Mouse (Mus musculus) mesoderm, embryonic 11.5 days (tissue): ENCODE data around the gene Usp26.

ENCODE experiments used
- DNase-seq: peaks from one replicate; pipeline ENCODE4 v3.0.0-alpha.2; 2012; ENCODE audit warnings: low read depth, low spot score

Gene Usp26

DNA sequence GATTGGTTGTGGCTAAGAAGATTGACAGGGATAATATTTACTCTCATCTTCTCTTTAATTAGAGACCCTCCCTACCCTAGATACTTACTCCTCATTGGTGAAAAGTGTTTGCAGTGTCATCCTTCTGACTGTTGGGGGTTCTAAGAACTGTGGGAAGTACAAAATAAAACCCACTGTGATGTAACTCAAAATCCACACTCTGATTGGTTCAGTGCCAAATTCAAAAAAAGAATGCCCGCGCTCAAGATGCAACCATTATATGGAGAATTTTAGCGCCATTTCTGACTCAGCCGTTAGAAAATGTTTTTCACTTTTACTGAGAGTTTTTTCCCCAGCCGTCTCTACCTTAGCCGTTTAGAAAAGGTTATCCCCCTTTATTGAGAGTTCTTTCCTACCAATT is at the start of gene Usp26:
Gene Usp26, minus strand, starts transcription at position 101 of the 400 bp plus-strand sequence.
- DNase-seq, result no peak

DNA sequence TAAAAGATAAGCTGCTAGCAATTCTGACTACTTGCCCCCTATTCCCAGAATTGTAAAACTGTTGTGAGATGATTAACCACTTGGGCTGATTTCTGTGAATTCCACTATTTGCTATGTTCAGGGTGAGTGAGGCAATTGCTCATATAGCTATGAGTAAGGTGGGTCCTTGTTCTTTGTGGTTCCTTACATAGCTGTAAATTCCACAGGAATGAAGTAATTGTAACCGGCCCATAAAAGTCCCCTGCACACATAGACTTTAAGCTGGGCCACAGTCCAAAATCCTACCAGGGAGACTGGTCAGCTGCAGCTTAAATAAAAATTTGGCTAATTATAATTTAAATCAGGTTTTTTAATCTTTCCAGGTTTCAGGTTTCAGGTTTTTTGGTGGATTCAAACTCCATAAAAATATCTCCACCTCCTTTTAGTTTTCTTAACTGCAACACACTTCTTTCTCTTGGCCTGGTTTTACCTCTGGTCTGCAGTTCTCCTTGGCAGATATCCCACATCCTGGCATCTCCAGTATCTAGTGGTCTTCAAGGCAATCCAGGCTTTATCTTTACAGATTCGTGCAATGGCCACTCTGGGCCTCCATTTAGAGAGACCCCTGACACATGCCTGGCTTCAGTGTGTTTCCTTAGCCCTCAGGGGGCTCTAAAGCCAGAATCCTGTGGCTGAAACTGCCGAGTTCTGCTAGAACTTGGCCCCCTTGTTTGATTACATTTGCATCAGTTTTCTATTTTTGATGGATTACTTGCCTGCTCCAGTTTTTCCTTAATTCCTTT is 13.6 kb upstream of the Usp26 start:
- DNase-seq, result no peak

DNA sequence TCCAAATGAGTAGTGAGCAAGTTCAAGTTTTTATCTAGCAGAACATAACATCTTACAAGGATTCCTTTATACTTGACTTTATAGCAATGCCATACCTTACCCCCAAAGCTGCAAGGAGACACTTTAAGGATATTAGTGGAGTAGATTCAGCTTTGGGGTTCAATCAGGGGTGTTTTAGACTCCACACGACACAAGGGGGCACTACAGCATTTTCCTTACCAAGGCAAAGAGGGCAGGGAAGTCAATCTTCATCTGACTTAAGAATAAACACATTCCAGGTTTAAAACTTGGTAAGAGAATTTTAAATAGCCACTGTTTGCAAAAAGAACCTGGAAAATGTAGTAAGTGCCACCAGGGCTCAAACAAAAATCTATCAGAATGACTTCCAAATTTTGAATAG is 33.6 kb downstream of the Usp26 start:
- DNase-seq, result peak; percentile 4

DNA sequence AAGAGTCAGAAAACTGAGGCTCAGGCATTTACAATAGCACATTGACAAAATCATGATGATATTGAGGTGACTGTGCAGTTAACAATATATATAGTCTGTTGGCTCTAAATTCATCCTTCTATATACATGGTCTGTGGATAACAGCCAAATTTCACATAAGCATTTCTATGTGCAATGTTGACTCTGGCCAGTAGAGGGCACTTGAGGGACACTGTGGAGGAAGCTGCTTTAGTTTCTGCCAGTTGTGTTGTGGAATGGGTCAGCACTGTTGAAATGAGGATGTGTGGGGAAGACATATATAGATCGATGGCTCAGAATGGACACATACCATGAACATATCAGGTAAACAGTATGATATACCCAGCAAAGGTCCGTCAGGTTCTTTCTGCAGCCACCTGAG is 64.6 kb downstream of the Usp26 start:
- DNase-seq, result peak; percentile 46

DNA sequence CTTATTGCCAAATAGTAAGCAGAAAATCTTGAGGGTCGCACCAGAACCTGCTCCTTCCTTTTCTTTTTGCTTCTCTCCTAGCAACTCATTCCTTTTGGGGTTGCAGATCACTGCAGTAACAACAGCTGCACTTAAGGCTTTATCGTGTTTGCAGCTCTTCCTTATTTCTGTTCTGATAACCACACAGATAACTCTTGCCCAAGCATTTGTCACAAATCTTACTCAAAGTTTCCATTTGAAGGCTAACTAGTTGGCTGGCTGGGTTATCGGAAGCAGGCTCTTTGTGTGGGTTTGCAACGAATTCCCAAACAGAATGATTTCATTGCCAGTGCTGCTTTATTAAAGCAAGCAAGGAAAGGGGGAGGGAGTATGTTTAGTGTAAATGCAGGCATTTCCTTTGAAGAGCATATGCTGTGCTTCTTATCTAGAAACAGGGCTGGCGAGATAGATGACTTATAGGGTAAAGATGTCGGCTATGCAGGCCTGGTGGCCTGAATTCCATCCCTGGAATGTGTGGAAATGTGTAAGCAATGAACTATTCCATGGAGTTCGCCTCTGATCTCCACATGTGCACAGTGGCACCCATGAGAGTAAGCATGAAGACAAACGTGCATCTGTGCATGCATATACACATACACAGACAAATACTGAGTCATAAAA is 86.8 kb downstream of the Usp26 start:
- DNase-seq, result peak; percentile 19

DNA sequence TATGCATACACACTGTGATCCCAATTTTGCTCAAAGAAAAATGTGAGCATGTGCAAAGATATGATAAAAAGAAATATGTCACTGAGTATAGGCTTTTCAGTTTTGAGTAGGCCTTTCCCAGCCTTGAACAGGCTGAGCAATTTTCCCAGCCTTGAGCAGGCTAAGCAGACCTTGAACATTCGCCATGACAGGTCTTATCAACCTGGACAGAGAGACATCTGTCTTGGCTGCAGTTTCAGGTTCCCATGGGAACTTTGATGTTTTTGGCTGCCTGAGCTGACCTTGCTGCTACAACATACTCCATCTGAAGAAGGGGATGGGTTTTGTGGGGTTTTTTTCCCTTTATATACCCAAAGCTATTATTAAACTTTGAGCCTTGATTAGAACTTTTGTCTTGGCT is 88.0 kb downstream of the Usp26 start:
- no peak for DNase-seq
